Mouse (Mus musculus) lung, adult 2 months (tissue): ENCODE measurements around the gene Nkx1-1.

Experiments used
- CTCF ChIP-seq: fragments of 200-500 bp; IDR thresholded peaks from 2 replicates; pipeline ENCODE4 v1.5.1; 2011; ENCODE audit warnings: mild to moderate bottlenecking, low read length, control low read depth; ENCODE audit not compliant: insufficient read depth
- POLR2A ChIP-seq: fragments of 200-500 bp; IDR thresholded peaks from 2 replicates; pipeline ENCODE4 v1.6.1; 2011; ENCODE audit warnings: low read depth, mild to moderate bottlenecking, control low read depth, low read length, borderline replicate concordance; ENCODE audit errors: extremely low read depth

- TF ChIP-seq CTCF (no peak), POLR2A (no peak)
Measured at GRCm38 (mm10) chr5:33464390-33464789, 30.6 kb upstream of the Nkx1-1 start.
